Mouse (Mus musculus) cortical plate, adult 2 months (tissue): ENCODE results near the gene Fbxl17.

Experiments used
- CTCF ChIP-seq: fragments of 200-500 bp; IDR thresholded peaks from 2 replicates; pipeline ENCODE4 v1.5.1; 2011; ENCODE audit warnings: mild to moderate bottlenecking, control low read depth, low read length; ENCODE audit not compliant: insufficient read depth; ENCODE audit errors: extremely low read depth
- POLR2A ChIP-seq: fragments of 200-500 bp; IDR thresholded peaks from 2 replicates; pipeline ENCODE4 v1.6.1; 2011; ENCODE audit warnings: mild to moderate bottlenecking, low read length, control low read depth; ENCODE audit not compliant: insufficient read depth; ENCODE audit errors: extremely low read depth

- no peak for TF ChIP-seq POLR2A
- TF ChIP-seq CTCF: no peak
These were observed 353.3 kb downstream of the Fbxl17 start for GRCm38 (mm10) chr17:63146514-63146913.
